Mouse (Mus musculus): Measurements from ENCODE around the gene Wdr11. TPM values are rescaled to one million over a fixed set of nuclear protein-coding genes. Genes with fewer than 3 reads are reported as not detected.

Gene Wdr11
- polyA plus RNA-seq, 1 experiment from 2014 or later = 37.0 TPM

GRCm38 (mm10) chr7:129657867-129658266, 66.2 kb downstream of the Wdr11 start:
- 87% methylated on average over 8 of the region's 8 CpGs for WGBS
- Histone ChIP-seq H3K36me3 (ENCODE audit: control insufficient read depth, insufficient read depth, low read length) (no peaks in the 10 kb centered on the region), H3K27me3 (ENCODE audit: control insufficient read depth, insufficient read depth, low read length) (peaks cover under 1% of the 10 kb centered on the region; the same call in 1 of the 2 replicates), H3K27ac (ENCODE audit: low read depth, low read length) (no peak overlapping the region), H3K4me3 (ENCODE audit: low read depth, low read length) (no peak overlapping the region), H3K4me1 (replicated peaks; ENCODE audit: control insufficient read depth, insufficient read depth, low read length) (peaks cover 14% of the 10 kb centered on the region; the same call in 1 of the 2 replicates), H3K4me2 (ENCODE audit: low read depth, low read length, severe bottlenecking) (no peak overlapping the region), H3K9me3 (ENCODE audit: control insufficient read depth, low read length) (no peaks in the 10 kb centered on the region), H3K9ac (ENCODE audit: low read length) (no peak overlapping the region)
- DNase-seq (ENCODE audit: low spot score) (no peak), ATAC-seq (replicated peaks; ENCODE audit: low FRiP score) (no peak)

GRCm38 (mm10) chr7:129659755-129660154, 68.1 kb downstream of the Wdr11 start:
- H3K4me3 ChIP-seq (ENCODE audit: low read depth, low read length) = no peak overlapping the region
- 84% methylated on average over 8 of the region's 8 CpGs for WGBS
- ATAC-seq (replicated peaks; ENCODE audit: low FRiP score) = no peak
- no peaks in the 10 kb centered on the region for H3K9me3 ChIP-seq (ENCODE audit: control insufficient read depth, low read length)
- H3K4me2 ChIP-seq (ENCODE audit: low read depth, low read length, severe bottlenecking) = no peak overlapping the region
- no peaks in the 10 kb centered on the region for H3K36me3 ChIP-seq (ENCODE audit: control insufficient read depth, insufficient read depth, low read length)
- DNase-seq (ENCODE audit: low spot score) = no peak
- H3K9ac ChIP-seq (ENCODE audit: low read length) = no peak overlapping the region
- peaks cover 8% of the 10 kb centered on the region; the same call in 1 of the 2 replicates for H3K4me1 ChIP-seq (replicated peaks; ENCODE audit: control insufficient read depth, insufficient read depth, low read length)
- no peaks in the 10 kb centered on the region; the same call in 1 of the 2 replicates for H3K27me3 ChIP-seq (ENCODE audit: control insufficient read depth, insufficient read depth, low read length)
- no peak overlapping the region for H3K27ac ChIP-seq (ENCODE audit: low read depth, low read length)

- Histone ChIP-seq H3K27me3 (ENCODE audit: control insufficient read depth, insufficient read depth, low read length) (no peaks in the 10 kb centered on the region), H3K36me3 (ENCODE audit: control insufficient read depth, insufficient read depth, low read length) (no peaks in the 10 kb centered on the region), H3K27ac (ENCODE audit: low read depth, low read length) (no peak overlapping the region), H3K4me2 (ENCODE audit: low read depth, low read length, severe bottlenecking) (no peak overlapping the region), H3K9ac (ENCODE audit: low read length) (no peak overlapping the region), H3K4me1 (replicated peaks; ENCODE audit: control insufficient read depth, insufficient read depth, low read length) (peaks cover 2% of the 10 kb centered on the region; the same call in 1 of the 2 replicates), H3K4me3 (ENCODE audit: low read depth, low read length) (no peak overlapping the region), H3K9me3 (ENCODE audit: control insufficient read depth, low read length) (no peaks in the 10 kb centered on the region)
- ATAC-seq (replicated peaks; ENCODE audit: low FRiP score) = no peak
- no peak for DNase-seq (ENCODE audit: low spot score)
- 91% methylated on average over 9 of the region's 9 CpGs for WGBS
Observed at GRCm38 (mm10) chr7:129660546-129660945, 68.9 kb downstream of the Wdr11 start.

- 0 out of 2 replicates have a peak, but pooled peaks cover 2% of the 10 kb centered on the region for H3K4me1 ChIP-seq (replicated peaks; ENCODE audit: control insufficient read depth, insufficient read depth, low read length)
- H3K27ac ChIP-seq (ENCODE audit: low read depth, low read length) = no peak overlapping the region
- DNase-seq (ENCODE audit: low spot score) (no peak), ATAC-seq (replicated peaks; ENCODE audit: low FRiP score) (no peak)
- 67% methylated on average over 16 of the region's 16 CpGs for WGBS
- no peaks in the 10 kb centered on the region for H3K27me3 ChIP-seq (ENCODE audit: control insufficient read depth, insufficient read depth, low read length)
- no peak overlapping the region for H3K4me2 ChIP-seq (ENCODE audit: low read depth, low read length, severe bottlenecking)
- H3K9ac ChIP-seq (ENCODE audit: low read length) = no peak overlapping the region
- H3K36me3 ChIP-seq (ENCODE audit: control insufficient read depth, insufficient read depth, low read length) = no peaks in the 10 kb centered on the region
- no peak overlapping the region for H3K4me3 ChIP-seq (ENCODE audit: low read depth, low read length)
- H3K9me3 ChIP-seq (ENCODE audit: control insufficient read depth, low read length) = no peaks in the 10 kb centered on the region
Observed at GRCm38 (mm10) chr7:129662051-129662789, 70.6 kb downstream of the Wdr11 start.

GRCm38 (mm10) chr7:129663781-129664505, 72.3 kb downstream of the Wdr11 start:
- Histone ChIP-seq H3K9me3 (ENCODE audit: control insufficient read depth, low read length) (no peaks in the 10 kb centered on the region), H3K27me3 (ENCODE audit: control insufficient read depth, insufficient read depth, low read length) (no peaks in the 10 kb centered on the region), H3K4me1 (replicated peaks; ENCODE audit: control insufficient read depth, insufficient read depth, low read length) (0 out of 2 replicates have a peak, but pooled peaks cover 2% of the 10 kb centered on the region), H3K4me2 (ENCODE audit: low read depth, low read length, severe bottlenecking) (no peak overlapping the region), H3K27ac (ENCODE audit: low read depth, low read length) (no peak overlapping the region), H3K9ac (ENCODE audit: low read length) (no peak overlapping the region), H3K4me3 (ENCODE audit: low read depth, low read length) (no peak overlapping the region), H3K36me3 (ENCODE audit: control insufficient read depth, insufficient read depth, low read length) (no peaks in the 10 kb centered on the region)
- DNase-seq (ENCODE audit: low spot score) (no peak), ATAC-seq (replicated peaks; ENCODE audit: low FRiP score) (no peak)
- WGBS = 20% methylated on average over 12 of the region's 12 CpGs

GRCm38 (mm10) chr7:129665411-129665810, 73.7 kb downstream of the Wdr11 start:
- no peaks in the 10 kb centered on the region for H3K36me3 ChIP-seq (ENCODE audit: control insufficient read depth, insufficient read depth, low read length)
- 0 out of 2 replicates have a peak, but pooled peaks cover 2% of the 10 kb centered on the region for H3K4me1 ChIP-seq (replicated peaks; ENCODE audit: control insufficient read depth, insufficient read depth, low read length)
- no peak overlapping the region for H3K27ac ChIP-seq (ENCODE audit: low read depth, low read length)
- no peaks in the 10 kb centered on the region for H3K27me3 ChIP-seq (ENCODE audit: control insufficient read depth, insufficient read depth, low read length)
- H3K4me3 ChIP-seq (ENCODE audit: low read depth, low read length) = no peak overlapping the region
- H3K4me2 ChIP-seq (ENCODE audit: low read depth, low read length, severe bottlenecking) = no peak overlapping the region
- DNase-seq (ENCODE audit: low spot score) (no peak), ATAC-seq (replicated peaks; ENCODE audit: low FRiP score) (no peak)
- 86% methylated on average over 3 of the region's 3 CpGs for WGBS
- no peaks in the 10 kb centered on the region for H3K9me3 ChIP-seq (ENCODE audit: control insufficient read depth, low read length)
- no peak overlapping the region for H3K9ac ChIP-seq (ENCODE audit: low read length)

GRCm38 (mm10) chr7:129665921-129666320, 74.3 kb downstream of the Wdr11 start:
- WGBS = 87% methylated on average over 6 of the region's 6 CpGs
- H3K27me3 ChIP-seq (ENCODE audit: control insufficient read depth, insufficient read depth, low read length) = no peaks in the 10 kb centered on the region
- H3K9ac ChIP-seq (ENCODE audit: low read length) = no peak overlapping the region
- H3K4me3 ChIP-seq (ENCODE audit: low read depth, low read length) = no peak overlapping the region
- no peak overlapping the region for H3K4me2 ChIP-seq (ENCODE audit: low read depth, low read length, severe bottlenecking)
- ATAC-seq (replicated peaks; ENCODE audit: low FRiP score) = no peak
- DNase-seq (ENCODE audit: low spot score) = no peak
- H3K36me3 ChIP-seq (ENCODE audit: control insufficient read depth, insufficient read depth, low read length) = no peaks in the 10 kb centered on the region
- no peak overlapping the region for H3K27ac ChIP-seq (ENCODE audit: low read depth, low read length)
- 0 out of 2 replicates have a peak, but pooled peaks cover 2% of the 10 kb centered on the region for H3K4me1 ChIP-seq (replicated peaks; ENCODE audit: control insufficient read depth, insufficient read depth, low read length)
- no peaks in the 10 kb centered on the region for H3K9me3 ChIP-seq (ENCODE audit: control insufficient read depth, low read length)

- 84% methylated on average over 2 of the region's 2 CpGs for WGBS
- Histone ChIP-seq H3K4me3 (ENCODE audit: low read depth, low read length) (no peak overlapping the region), H3K27me3 (ENCODE audit: control insufficient read depth, insufficient read depth, low read length) (no peaks in the 10 kb centered on the region), H3K4me2 (ENCODE audit: low read depth, low read length, severe bottlenecking) (no peak overlapping the region), H3K4me1 (replicated peaks; ENCODE audit: control insufficient read depth, insufficient read depth, low read length) (0 out of 2 replicates have a peak, but pooled peaks cover 2% of the 10 kb centered on the region), H3K9ac (ENCODE audit: low read length) (no peak overlapping the region), H3K9me3 (ENCODE audit: control insufficient read depth, low read length) (no peaks in the 10 kb centered on the region), H3K36me3 (ENCODE audit: control insufficient read depth, insufficient read depth, low read length) (no peaks in the 10 kb centered on the region), H3K27ac (ENCODE audit: low read depth, low read length) (no peak overlapping the region)
- DNase-seq (ENCODE audit: low spot score) (no peak), ATAC-seq (replicated peaks; ENCODE audit: low FRiP score) (no peak)
Observed at GRCm38 (mm10) chr7:129666526-129666925, 74.9 kb downstream of the Wdr11 start.
